Mouse (Mus musculus) layer of hippocampus, postnatal 36 days (tissue): Measurements from ENCODE around the gene Med21. TPM values are rescaled to one million over a fixed set of nuclear protein-coding genes. Genes with fewer than 3 reads are reported as not detected.

ENCODE experiments used
- DNase-seq, 2 experiments: peaks; one replicate each; pipeline ENCODE4 v3.0.0; 2022
- total RNA-seq, 2 experiments: library from RNA; stranded (reverse); gene quantifications; 2 replicates each; pipeline ENCODE4 v1.2.3; 2021

Med21 gene
- 10 to 100 TPM; 47.3 to 49.8 TPM for total RNA-seq

DNA sequence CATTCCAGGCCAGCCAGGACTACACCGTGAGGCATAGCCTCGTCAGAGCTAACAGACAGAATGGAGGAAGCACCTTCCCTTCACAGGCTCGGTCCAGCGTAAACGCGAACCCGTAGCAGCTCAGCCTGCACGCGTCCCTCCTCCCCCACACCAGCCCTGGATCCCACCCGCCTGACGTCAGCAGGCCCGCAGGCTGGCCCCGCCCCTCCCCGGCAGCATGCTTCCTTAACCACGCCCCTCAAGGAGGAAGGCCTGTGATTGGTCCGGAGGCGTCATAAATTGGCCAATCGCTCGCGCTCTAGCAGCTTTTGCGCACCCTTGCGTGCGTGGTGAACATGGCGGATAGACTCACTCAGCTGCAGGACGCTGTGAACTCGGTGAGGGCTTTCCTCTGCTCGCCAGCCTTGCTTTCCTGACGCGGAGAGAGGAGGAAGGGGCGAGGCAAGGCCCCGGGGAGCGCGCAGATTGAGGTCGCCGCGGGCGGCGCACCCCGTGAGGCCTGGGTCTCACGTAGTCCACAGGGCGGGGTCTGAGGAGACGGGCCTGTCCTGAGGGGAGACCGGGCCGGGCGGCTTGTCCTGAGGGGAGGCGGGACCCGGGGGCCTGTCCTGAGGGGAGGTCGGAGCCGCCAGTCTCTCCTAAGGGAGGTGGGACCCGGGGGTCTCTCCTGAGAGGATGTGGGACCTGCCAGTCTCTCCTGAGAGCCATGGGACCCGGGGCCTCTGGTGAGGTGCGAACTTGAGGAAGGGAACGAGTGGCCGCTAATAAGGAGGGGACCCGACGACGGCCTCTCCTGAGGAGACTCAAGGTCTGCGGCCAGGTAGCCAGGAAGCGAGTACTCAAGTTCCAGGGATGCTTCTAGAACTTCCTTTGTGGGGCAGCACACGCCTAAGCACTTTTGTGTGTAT lies at the start of gene Med21, which contains the start of gene Tm7sf3:
Gene Med21, plus strand, starts transcription at position 272 of the 908 bp plus-strand sequence.
Gene Tm7sf3, minus strand, starts transcription at position 549 of the 908 bp plus-strand sequence.
- DNase-seq = peak; percentile 97 to 98

DNA sequence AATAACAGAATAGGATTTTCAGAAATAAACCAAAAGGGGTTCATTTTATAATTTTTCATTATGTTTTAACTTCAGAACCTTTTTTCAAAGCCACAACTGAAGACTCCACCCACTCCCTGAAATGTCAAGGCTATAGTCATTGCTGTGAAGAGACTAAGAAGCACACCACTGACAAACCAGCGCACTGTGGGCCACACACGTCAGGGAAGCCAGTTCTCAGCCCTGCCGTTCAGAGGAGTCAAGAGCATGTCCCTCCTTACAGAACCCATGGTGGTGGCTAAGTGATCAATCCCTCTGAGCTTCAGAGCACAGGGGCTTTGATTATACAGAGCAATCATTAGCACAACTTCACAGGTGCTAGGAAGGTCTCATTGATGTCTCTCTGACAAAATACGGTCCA lies 39.7 kb upstream of the Med21 start:
- no peak for DNase-seq

DNA sequence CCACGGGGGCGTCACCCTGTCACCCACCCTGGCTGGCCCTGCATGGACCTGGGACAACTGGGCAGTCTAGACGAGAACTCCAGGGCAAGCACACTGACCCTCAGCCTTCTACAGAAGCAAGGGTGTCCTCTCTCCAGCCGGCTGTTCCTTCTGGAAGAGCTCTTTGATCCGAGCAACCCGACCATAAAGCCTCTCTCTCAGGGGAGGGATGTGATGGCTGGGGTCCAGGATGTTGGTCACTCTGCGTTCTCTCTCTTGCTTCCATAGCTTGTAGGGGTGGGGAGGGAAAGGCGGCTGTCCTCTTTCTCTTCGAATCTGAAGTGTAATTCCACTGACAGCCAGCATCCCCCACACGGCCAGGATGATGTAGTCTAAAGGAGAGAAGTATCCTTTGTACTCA lies 38.7 kb upstream of the Med21 start:
- DNase-seq = no peak

DNA sequence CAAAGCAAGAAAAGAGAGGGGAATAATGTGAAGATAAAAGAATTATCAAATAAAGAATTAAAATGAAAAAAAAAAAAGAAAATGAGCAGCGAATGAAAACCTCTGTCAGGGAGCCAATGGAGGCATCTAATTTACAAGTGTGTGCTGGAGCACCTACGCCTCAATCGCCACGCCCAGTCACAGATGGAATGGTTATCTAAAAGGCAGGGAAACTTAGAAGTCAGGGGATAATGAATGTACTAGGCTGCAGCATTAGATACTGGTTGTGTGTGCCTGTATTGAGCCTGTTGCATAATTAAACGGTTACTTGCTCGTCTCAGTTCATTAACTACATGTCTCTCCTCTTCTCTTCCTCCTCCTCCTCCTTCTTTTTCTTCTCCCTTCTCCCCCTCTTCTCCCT lies 31.0 kb upstream of the Med21 start:
- DNase-seq = no peak

GRCm38 (mm10) chr6:146611897-146612296 lies 30.4 kb upstream of the Med21 start:
- no peak for DNase-seq

DNA sequence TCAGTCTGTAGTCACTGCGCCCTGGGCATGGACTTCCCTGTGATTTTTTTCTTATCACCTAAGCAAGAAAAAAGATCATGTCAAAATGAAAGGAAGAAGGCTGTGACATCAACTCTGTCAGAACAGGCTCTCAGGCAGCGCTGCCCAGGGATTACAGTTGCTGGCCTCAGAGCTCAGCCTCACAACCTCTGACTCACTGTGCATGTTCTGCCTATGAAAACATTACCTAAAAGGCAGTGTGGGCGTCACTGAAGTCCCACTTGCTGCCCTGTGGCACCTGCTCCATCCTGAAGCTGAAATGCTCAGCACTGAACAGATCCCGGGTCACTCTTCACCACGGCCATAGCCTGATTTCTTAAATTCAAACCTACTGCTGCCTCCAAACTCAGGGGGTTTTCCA lies 29.6 kb upstream of the Med21 start:
- no peak for DNase-seq

- no peak for DNase-seq
Measured at GRCm38 (mm10) chr6:146613907-146614306, 28.4 kb upstream of the Med21 start.

- no peak for DNase-seq
Measured at GRCm38 (mm10) chr6:146614541-146614940, 27.8 kb upstream of the Med21 start.

DNA sequence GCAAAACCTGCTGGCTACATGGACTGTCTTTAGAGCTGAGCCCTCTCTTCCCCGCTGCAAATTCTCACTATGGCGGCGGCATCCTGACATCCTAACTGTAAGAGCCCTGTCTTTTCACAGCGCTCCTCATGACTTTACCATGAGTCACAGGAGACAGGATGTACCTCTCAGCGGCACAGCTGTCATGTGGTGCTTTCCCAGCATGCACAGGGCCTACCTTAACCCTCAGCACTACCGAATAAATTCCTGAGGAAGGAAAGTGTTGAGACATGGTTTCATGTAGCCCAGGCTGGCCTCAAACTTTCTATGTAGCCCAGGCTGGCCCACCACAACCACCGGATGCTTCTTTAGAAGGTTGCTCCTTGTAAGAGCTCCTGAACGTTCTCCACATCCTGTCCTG lies 26.5 kb upstream of the Med21 start:
- no peak for DNase-seq

DNA sequence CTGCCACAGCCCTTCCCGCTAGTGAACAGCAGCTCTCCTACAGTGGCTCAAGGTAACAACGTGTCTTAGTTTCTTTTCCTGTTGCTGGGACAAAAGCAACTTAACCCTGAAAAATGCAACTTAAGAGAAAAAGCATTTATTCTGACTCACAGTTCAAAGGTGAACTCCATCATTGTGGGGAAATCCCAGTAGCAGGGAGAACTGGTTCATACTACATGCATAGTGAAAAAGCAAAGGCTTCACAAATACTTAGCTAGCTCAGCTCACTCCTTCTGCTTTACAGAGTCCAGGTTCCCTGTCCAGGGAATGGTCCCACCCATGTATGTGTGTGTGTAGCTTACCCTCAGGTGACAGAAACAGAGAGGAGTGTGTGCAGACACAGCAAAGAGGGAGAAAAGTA lies 25.7 kb upstream of the Med21 start:
- DNase-seq = no peak

- no peak for DNase-seq
Measured at GRCm38 (mm10) chr6:146628123-146628522, 14.2 kb upstream of the Med21 start.

GRCm38 (mm10) chr6:146629781-146630756 lies 12.3 kb upstream of the Med21 start:
- no peak for DNase-seq

GRCm38 (mm10) chr6:146630961-146631360 lies 11.4 kb upstream of the Med21 start:
- DNase-seq = no peak

GRCm38 (mm10) chr6:146631847-146632246 lies 10.5 kb upstream of the Med21 start:
- DNase-seq = no peak

DNA sequence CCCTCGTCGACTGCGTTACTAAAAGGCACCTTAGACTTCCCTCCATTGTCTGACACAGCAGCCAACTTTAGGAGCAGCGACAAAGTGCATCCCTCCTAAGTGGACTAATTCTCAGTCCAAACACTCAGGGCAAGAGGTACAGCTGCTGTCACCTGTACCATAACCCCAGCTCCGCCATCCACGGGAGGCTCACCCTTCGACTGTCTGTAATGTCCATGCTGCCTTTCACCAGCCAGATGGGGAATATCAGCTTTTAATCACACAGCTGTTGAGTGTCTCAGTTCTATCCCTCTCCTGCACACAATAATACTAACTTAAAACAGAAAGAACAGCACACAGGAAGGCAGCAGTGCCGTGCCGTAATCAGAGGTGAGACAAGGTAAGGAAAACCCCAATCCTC lies 9.9 kb upstream of the Med21 start:
- DNase-seq = no peak

DNA sequence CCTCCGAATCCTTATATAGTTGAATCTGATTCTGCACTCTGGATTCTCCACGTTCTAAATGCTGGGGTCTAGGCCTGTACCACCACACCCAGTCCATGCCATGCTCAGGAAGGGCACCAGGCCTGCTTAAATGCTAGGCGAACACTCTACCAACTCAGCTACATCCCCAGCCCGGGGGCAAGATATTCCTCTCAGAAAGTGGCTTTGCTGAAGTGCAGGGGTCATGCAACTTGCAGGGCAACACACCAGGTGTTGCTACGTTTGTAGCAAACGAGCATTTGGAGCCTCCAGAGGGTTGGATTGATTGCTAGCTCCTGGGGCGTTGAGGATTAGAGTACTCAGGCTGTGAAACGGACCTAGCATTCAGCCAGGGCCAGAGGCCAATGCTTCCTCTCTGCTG lies 9.2 kb upstream of the Med21 start:
- no peak for DNase-seq

GRCm38 (mm10) chr6:146633629-146634014 lies 8.7 kb upstream of the Med21 start:
- DNase-seq = peak; percentile 49 to 60

DNA sequence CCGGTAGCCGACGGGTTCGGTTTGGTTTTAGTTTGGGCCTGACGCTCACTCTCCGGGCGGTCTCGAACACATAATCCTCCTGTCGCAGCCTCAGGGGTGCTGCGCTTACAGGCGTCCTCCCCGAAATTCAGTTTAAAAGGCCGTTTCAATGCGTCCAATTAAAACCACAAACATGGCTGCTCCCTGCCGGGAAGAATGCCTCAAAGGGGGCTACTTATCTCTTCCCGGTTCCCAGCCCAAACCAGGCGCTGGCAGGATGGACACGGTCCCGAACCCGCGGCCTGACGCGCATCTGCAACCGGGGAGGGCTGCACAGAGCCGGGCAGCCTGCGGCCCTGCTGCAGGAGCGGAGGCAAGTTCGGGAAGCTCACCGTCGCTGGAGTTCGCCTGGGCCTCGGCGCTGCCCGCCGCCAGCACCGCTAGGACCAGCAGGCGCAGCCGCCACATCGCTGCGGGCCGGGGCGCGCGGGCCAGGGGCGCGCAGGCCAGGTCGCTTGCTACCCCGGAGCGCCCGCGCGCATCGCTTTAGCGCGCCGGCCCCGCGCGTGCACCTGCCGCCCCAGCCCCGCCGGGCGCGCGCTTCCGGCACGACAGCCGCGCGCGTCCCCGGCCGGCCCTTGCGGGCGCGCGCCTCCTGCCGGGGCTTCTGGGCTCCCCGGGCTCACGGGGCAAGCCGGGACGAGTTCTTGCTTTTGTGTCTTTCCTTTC lies 8.2 kb upstream of the Med21 start:
- peak; percentile 71 to 72 for DNase-seq

GRCm38 (mm10) chr6:146634759-146635606 lies 7.4 kb upstream of the Med21 start:
- no peak for DNase-seq

DNA sequence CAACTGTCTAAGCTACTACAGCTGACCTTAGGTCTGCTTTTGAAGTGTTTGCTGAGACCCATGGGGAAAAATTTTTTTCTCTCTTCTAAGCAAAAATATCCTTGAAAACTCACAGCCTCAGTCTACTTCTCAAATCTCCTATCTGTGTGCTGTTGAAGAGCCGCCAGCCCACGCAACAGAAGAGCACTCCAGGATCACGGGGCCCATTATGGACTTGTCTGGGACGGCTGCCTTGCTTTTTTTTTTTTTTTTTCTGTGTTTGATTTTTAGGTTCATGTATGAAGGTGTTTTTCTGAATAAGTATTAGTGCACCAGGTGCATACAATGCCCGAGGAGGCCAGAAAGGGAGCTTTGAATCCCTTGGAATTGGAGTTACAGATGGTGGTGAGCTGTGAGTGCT lies 5.9 kb upstream of the Med21 start:
- DNase-seq = no peak
